Mouse (Mus musculus) layer of hippocampus, adult 2 months (tissue): ENCODE measurements around the gene Slc35b3. TPM values are rescaled to one million over a fixed set of nuclear protein-coding genes. Genes with fewer than 3 reads are reported as not detected.
A peak's percentile ranks its signal among the peaks of the same experiment; 100 is the strongest.

ENCODE experiments used
- DNase-seq, 2 experiments: peaks; one replicate each; pipeline ENCODE4 v3.0.0; 2022; ENCODE audit warnings: low spot score in 2 of 2
- H3K27ac ChIP-seq: fragments of 200-600 bp; 2 replicates; pipeline ENCODE4 v1.8.1; 2022
- H3K4me3 ChIP-seq: fragments of 200-600 bp; 2 replicates; pipeline ENCODE4 v1.8.1; 2022; ENCODE audit warnings: mild to moderate bottlenecking
- CTCF ChIP-seq: fragments of 200-600 bp; conservative IDR thresholded peaks from 2 replicates; pipeline ENCODE4 v1.8.1; 2022; ENCODE audit warnings: antibody characterized with exemption, mild to moderate bottlenecking, moderate library complexity
- long read RNA-seq, 2 experiments: library from polyadenylated mRNA; stranded (forward); transcript quantifications; one replicate each; pipeline ENCODE4 v2.0.0; 2021; ENCODE audit warnings: borderline mapping rate in 2 of 2
- total RNA-seq, 2 experiments: library from RNA; stranded (reverse); gene quantifications; 2 replicates each; pipeline ENCODE4 v1.2.3; 2021

Gene Slc35b3
- total RNA-seq, result 10 to 100 TPM; 16.8 to 17.9 TPM
- long read RNA-seq, experiment 1, partial matches to known transcripts, result 4 of 16 reads
- long read RNA-seq, experiment 1, other reads (novel, unspliced or antisense), result 7 of 16 reads
- long read RNA-seq, experiment 2, transcript Slc35b3-209 (10 exons, 2,216 nt), result major isoform, 5 of 12 reads
- long read RNA-seq, experiment 2, partial matches to known transcripts, result 0 of 12 reads
- long read RNA-seq, experiment 2, other reads (novel, unspliced or antisense), result 7 of 12 reads

- DNase-seq, result peak; percentile 71 to 84
- no peak for TF ChIP-seq CTCF
- peak within 1 kb of the TSS; percentile 98 for H3K4me3 ChIP-seq
Observed at GRCm38 (mm10) chr13:38960063-38961050, at the start of gene Slc35b3. Gene Slc35b3 (minus strand): TSS chr13:38960875.

GRCm38 (mm10) chr13:39010280-39010679 lies 49.6 kb upstream of the Slc35b3 start:
- no peak for DNase-seq
- H3K27ac ChIP-seq, result no peak overlapping the region
- no peak for TF ChIP-seq CTCF
- no peak overlapping the region for H3K4me3 ChIP-seq

More at GRCm38 (mm10) chr13:38960063-38961050, at the start of gene Slc35b3:
- peak within 1 kb of the TSS; percentile 94 for H3K27ac ChIP-seq

GRCm38 (mm10) chr13:39003101-39003762 lies 42.6 kb upstream of the Slc35b3 start:
- Histone ChIP-seq H3K27ac (no peak overlapping the region), H3K4me3 (no peak overlapping the region)
- DNase-seq, result no peak
- no peak for TF ChIP-seq CTCF

GRCm38 (mm10) chr13:39002424-39002823 lies 41.7 kb upstream of the Slc35b3 start:
- no peak for TF ChIP-seq CTCF
- no peak overlapping the region for H3K4me3 ChIP-seq
- no peak for DNase-seq
- H3K27ac ChIP-seq, result no peak overlapping the region

GRCm38 (mm10) chr13:39001434-39001833 lies 40.8 kb upstream of the Slc35b3 start:
- no peak for TF ChIP-seq CTCF
- DNase-seq, result no peak
- Histone ChIP-seq H3K4me3 (no peak overlapping the region), H3K27ac (no peak overlapping the region)

- TF ChIP-seq CTCF, result no peak
- no peak for DNase-seq
- Histone ChIP-seq H3K4me3 (no peak overlapping the region), H3K27ac (no peak overlapping the region)
Observed at GRCm38 (mm10) chr13:38998958-38999357, 38.3 kb upstream of the Slc35b3 start.

- no peak overlapping the region for H3K4me3 ChIP-seq
- TF ChIP-seq CTCF, result peak; percentile 82
- peak; percentile 37 to 61 for DNase-seq
- H3K27ac ChIP-seq, result no peak overlapping the region
Observed at GRCm38 (mm10) chr13:38992529-38992928, 31.9 kb upstream of the Slc35b3 start.

- no peak for TF ChIP-seq CTCF
- Histone ChIP-seq H3K27ac (no peak overlapping the region), H3K4me3 (no peak overlapping the region)
- DNase-seq, result no peak
Observed at GRCm38 (mm10) chr13:38983751-38984150, 23.1 kb upstream of the Slc35b3 start.

- no peak overlapping the region for H3K27ac ChIP-seq
- no peak for DNase-seq
- 0 out of 2 replicates have a peak, but pooled peaks have one; percentile 17 for TF ChIP-seq CTCF
- no peak overlapping the region for H3K4me3 ChIP-seq
Observed at GRCm38 (mm10) chr13:38980900-38981299, 20.2 kb upstream of the Slc35b3 start.

- DNase-seq, result no peak
- no peak overlapping the region for H3K27ac ChIP-seq
- H3K4me3 ChIP-seq, result no peak overlapping the region
- no peak for TF ChIP-seq CTCF
Observed at GRCm38 (mm10) chr13:38976978-38977377, 16.3 kb upstream of the Slc35b3 start.

- no peak overlapping the region for H3K4me3 ChIP-seq
- no peak overlapping the region for H3K27ac ChIP-seq
Observed at GRCm38 (mm10) chr13:38975853-38976252, 15.2 kb upstream of the Slc35b3 start.

GRCm38 (mm10) chr13:38972602-38973001 lies 11.9 kb upstream of the Slc35b3 start:
- no peak for DNase-seq
- H3K27ac ChIP-seq, result no peak overlapping the region
- H3K4me3 ChIP-seq, result no peak overlapping the region
- TF ChIP-seq CTCF, result no peak

More at GRCm38 (mm10) chr13:38975853-38976252, 15.2 kb upstream of the Slc35b3 start:
- DNase-seq, result no peak
- no peak for TF ChIP-seq CTCF

GRCm38 (mm10) chr13:38971047-38971446 lies 10.4 kb upstream of the Slc35b3 start:
- H3K27ac ChIP-seq, result no peak overlapping the region
- no peak for DNase-seq
- no peak for TF ChIP-seq CTCF
- no peak overlapping the region for H3K4me3 ChIP-seq
